Mouse (Mus musculus) cerebellum, adult (tissue): ENCODE results near the gene Itpkb.

ENCODE experiments used
- ATAC-seq: cut with Nextera tagmentation; 2 replicates; pipeline ENCODE4 v1.9.2; 2017; ENCODE audit warnings: mild to moderate bottlenecking, moderate library complexity, mixed read lengths; ENCODE audit not compliant: insufficient number of reproducible peaks, low FRiP score, low TSS enrichment

Itpkb gene

DNA sequence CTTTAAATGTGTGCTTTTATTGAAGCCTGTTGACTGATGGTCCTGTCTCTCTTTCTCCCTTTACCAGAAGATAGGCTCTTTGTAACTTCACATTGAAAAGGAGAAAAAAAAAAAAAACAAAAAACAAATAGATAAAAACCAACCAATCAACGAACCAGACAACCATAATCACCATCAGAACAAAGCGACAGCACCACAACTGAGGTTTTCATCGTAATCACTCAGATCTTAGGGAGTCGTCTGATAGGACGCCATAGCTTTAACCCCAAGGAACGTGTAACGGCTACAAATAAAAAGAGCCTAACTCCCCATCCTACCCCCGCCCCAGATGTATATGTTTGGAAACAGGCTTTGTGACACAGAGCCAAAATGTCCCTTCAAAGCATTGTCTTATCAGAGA is 8.1 kb downstream of the Itpkb start:
- ATAC-seq = no peak

DNA sequence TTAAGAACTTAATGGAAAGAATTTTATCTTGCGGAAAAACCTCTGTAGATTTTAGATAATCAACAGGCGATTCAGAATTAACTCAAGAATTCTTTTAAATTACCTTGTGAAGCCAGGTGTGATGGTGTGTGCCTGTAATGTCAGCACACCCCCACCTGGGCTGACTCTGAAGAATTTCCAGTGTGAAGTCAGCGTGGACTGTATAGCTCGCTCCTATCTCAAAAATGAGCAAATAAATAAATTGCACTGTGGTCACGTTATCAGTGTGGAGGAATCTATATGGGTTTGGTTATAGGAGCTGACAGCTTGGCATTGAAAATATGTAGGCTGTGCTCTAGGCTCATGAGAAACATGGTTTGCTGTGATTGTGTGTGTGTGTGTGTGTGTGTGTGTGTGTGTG is 8.9 kb downstream of the Itpkb start:
- no peak for ATAC-seq

GRCm38 (mm10) chr1:180342944-180343343 is 12.7 kb downstream of the Itpkb start:
- ATAC-seq = no peak

- ATAC-seq = no peak
These were observed 13.3 kb downstream of the Itpkb start for GRCm38 (mm10) chr1:180343434-180344210.

- ATAC-seq = no peak
These were observed 14.8 kb downstream of the Itpkb start for GRCm38 (mm10) chr1:180345098-180345497.

DNA sequence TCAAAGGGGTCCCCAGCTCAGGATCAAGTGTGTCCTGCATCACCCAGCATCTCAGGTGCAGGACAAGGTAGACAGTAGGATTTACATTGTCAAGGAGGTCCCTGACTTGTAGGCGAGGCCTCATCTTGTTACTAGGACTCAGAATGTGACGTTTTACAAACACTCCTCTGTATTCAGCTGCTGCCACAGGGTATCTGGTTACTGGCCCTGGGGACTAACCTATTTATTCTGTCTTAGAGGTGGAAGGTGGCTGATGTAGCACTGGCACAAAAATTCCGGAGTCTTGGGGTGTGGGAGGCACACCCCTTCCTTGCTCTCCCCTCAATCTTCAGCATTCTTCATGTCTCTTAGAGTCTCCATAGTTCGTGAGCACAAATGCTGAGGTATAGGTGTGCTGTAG is 16.8 kb downstream of the Itpkb start:
- ATAC-seq = no peak

DNA sequence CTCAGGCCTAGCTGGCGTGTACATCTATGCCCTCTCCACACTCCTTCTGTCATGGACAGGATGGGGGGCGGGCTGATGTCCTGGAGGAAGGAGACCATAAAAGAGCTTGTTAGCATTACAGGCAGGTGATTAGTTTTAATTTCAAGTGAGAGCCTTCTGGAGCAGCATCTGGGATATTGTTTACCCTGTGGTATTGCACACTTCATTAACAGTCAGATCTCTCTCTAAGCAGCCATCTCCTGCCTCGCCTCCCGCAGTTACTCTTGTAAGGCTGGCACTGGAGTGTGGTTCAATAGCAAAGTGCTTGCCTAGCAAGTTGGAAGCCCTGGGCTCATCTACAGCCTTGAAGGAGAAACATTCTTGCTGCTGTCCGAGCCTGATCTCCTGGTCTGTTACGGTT is 17.6 kb downstream of the Itpkb start:
- no peak for ATAC-seq

DNA sequence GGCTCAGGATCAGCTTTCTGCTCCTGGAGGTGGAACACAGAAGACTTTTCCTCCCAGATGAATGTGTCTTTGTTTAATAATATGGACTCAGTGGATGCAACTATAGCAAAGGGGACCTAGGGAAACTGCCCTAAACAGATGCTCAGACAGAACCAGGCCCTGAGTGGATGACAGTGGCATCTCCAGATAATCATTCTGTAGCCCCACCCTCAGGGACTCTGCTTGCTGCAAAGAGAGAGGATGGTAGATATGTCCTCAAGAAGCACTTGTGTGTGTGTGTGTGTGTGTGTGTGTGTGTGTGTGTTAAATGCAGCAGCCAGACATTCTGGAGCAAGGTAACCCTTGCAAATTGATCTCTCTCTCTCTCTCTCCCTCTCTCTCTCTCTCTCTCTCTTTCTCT is 18.8 kb downstream of the Itpkb start:
- ATAC-seq = no peak

GRCm38 (mm10) chr1:180352258-180352657 is 22.0 kb downstream of the Itpkb start:
- ATAC-seq = no peak

- ATAC-seq = no peak
These were observed 23.8 kb downstream of the Itpkb start for GRCm38 (mm10) chr1:180354129-180354528.

GRCm38 (mm10) chr1:180354976-180355730 is 24.9 kb downstream of the Itpkb start:
- no peak for ATAC-seq

DNA sequence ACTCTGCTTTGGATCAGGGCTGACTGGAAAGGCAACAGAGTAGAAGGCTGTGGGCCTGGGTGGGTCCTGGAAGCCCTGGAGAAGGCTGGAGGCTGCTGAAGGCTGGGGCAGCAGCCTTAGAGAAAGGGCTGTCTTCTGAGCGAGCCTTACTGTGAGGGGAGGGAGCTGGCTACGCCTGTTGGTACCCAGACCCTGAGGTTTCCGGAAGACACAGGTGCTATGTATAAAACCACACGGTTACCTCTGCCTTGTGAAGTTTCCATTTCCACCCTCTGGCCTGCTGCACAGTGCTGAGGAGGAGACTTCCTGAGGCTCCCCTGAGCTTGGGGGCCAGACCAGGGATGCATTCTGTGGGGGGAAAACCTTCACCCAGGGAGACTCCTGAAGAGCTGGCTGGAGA is 25.9 kb downstream of the Itpkb start:
- ATAC-seq = no peak

GRCm38 (mm10) chr1:180356857-180357256 is 26.6 kb downstream of the Itpkb start:
- no peak for ATAC-seq

DNA sequence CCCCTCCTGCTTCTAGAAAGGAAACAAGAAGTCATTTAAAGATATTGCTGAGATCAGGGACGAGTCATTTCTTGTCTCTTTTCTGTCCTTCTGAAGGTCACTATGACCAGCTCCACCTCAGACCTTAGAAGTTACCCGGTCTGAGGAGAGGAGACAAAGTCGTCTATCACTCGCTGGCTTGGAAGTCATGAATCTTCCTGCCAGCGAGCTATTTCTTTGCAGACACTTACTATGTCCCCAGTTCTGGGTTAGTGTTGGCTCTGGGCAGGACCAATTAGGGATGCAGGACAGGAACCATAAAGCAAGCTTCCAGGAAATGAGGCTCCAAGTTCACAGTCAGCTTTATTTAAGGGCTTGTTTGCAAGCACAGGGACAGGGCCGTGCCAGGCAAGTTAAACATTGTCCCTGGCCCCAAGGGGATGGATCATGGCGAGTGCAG is 27.6 kb downstream of the Itpkb start:
- ATAC-seq = no peak

GRCm38 (mm10) chr1:180358466-180358865 is 28.2 kb downstream of the Itpkb start:
- ATAC-seq = no peak

- ATAC-seq = no peak
These were observed 29.0 kb downstream of the Itpkb start for GRCm38 (mm10) chr1:180359311-180359710.

- ATAC-seq = peak; percentile 64; the same call in 1 of the 2 replicates
These were observed 31.9 kb downstream of the Itpkb start for GRCm38 (mm10) chr1:180362176-180362575.

- no peak for ATAC-seq
These were observed 32.6 kb downstream of the Itpkb start for GRCm38 (mm10) chr1:180362844-180363243.

DNA sequence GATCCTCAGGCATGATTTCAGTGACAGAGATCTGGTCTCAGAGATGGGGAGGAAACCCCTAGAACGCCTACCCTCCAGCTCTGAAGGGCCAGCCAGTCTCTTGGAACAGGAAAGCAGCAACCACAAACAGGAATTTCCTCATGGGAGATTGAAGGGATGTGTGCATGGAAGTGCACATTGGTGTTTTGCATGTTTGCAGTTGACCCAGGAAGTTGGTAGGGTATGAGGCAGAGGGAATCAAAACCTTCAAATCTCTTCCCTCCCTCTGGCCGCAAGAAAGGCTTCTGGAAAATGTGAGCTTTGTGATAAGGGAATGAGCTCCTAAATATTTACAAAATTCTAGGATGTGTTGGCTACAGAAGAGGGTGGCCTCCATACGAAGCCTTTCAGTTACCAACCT is 33.0 kb downstream of the Itpkb start:
- ATAC-seq = no peak

- ATAC-seq = no peak
These were observed 33.7 kb downstream of the Itpkb start for GRCm38 (mm10) chr1:180364005-180364404.

DNA sequence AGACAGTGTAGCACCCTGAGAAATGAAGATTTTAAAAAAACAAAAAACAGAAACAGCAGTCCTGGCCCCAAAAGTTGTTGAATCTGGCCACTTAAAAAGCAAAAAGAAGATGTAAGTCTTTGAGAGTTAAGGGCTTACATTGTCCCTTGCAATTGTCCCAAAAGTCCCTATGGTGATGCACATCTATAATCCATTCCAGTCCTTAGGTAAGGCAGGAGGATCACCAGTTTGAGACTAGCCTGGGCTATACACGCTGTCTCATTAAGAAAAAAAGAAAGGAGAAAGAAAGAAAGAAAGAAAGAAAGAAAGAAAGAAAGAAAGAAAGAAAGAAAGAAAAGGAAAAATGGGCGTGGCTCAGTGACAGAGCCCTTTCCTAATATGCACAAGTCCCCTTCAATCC is 34.4 kb downstream of the Itpkb start:
- ATAC-seq = no peak
